Mouse (Mus musculus) common myeloid progenitor, adult 5-6 weeks (primary cell): ENCODE measurements at regions not wholly inside any gene's neighbourhood (a gene's known extent, or its start where the extent isn't known, plus 50 kb on each side); places are given as distances from the start of the nearest gene placed in this dataset.
A peak's percentile ranks its signal among the peaks of the same experiment; 100 is the strongest.

Experiments
- ATAC-seq: replicated peaks from 2 replicates; pipeline ENCODE4 v1.8.0; 2016; ENCODE audit warnings: low read depth, mild to moderate bottlenecking, moderate TSS enrichment, inconsistent platforms; ENCODE audit not compliant: poor library complexity, severe bottlenecking

DNA sequence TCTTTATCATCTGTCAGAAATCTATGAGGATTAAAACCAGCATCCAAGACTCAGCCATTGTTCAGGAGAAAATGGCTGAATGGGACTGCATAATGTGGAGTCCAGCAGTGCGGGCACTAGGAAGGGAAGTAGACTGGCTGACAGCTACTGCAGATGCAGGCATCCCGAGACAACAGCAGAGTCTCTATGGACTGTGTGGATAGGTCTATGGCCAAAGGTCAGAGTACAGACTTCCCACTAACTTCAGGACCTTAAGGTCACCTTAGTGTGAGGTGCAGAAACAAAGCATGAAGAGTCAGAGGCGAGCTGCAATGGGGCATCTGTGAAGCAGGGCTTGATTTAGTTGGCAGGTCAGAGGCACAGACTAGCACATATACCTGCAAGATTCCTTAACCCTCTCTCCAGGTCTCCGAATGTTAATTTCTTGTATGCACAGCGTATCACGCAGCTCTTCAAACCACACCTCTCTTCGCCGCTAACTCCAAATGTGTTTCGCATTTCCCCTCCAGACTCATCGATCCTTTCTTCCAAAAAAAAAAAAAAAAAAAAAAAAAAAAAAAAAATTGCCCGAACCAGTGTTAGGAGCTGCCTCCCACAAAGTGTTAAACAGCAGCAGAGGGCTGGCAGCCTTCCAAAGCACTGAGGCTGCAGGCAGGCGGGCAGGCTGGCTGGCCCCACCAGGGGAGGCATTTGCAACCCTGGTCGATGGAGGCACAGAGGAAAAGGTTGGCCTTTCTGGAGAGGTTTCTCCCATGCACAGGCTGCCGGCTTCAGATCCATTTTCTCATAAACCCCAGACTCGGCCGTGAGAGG lies 270.2 kb upstream of the Myt1l start:
- no peak for ATAC-seq

DNA sequence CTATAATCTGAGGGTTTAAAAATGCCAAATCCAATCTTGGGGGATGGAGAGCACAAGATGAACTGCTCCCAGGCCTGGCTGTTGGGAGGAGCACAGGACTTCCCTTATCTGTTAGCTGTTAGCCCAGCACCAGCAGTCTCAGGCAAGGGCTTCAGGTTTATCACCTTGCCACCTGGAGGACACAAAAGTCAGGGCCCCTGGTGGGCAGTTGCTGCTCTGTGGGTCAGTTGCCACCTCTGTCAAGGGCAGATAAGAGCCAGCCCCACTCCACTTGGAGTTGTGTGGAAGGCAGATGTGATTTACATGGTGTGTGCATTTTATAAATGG lies 269.7 kb upstream of the Myt1l start:
- no peak for ATAC-seq

DNA sequence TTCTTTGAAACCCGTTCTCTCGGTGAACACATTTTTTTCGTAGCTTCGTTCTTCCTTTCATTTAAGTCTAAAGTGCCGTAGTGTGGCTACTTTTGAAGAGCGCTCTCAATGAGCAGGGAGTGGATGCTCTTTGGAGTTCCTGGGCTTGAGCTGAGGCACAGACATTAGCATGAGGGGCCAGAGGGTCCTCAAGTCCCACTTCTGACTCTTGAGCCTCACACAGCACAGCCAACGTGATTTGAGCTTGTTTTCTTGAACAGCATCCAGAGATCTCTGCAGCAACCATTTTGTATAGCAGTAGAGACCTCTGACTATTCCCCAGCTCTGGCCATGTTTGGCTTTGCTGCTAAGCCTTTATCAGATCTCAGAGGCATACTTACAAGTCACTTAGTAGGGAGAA lies 269.2 kb upstream of the Myt1l start:
- ATAC-seq, result no peak

DNA sequence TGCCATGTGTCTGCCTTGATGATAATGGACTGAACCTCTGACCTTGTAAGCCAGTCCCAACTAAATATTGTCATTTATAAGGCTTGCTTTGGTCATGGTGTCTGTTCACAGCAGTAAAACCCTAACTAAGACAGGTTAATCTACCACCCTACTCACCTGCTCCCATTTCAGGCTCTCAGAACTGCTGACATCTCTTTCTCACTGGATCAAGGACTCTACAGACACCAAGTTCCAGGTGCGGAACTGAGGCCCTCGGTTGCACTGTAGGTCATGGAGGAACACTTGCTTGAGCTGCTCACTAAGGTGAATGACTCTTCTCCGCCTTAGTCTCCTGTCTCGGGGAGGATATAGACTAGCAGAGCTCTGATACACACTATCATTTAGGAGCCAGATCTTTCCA lies 254.0 kb upstream of the Myt1l start:
- no peak for ATAC-seq

DNA sequence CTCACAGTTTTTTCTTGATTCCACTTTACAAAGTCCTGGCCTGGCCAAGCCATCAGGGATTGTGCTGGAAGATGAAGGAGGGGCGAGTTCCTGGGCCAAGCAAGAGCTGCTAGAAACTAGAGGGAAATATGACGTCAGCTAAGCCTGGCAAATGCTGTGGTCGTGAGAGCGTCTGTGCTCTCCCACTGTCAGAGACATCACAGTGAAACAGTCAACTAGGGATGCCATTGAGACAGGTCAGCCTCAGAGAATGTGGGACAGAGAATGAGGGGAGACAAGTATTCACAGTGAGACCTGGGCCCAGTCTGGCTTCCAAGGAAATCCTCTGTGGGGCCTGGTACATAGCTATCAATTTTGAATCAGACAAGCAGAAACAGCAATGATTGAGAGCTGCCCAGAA lies 252.5 kb upstream of the Myt1l start:
- no peak for ATAC-seq

DNA sequence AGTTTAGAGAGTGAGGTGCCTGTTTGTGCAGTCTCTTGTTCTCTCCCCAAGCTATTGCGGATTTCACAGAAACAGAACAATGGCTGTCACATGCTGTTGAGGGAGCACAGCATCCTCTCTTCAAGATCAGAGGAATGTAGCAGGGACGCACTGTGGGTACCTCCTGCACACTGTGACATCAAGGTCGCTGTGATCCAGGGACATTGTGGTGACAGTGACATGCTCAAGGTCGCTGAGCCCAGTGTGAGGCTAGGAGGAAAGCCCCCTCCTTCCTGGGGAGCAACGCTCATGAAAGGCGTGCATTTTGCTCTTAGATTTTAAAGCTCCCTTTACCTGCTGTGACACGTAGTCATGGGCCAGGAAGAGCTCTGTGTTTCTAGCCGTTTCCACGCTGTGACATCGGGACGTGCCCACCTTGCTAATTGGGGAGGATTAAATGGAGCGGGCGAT lies 248.5 kb upstream of the Myt1l start:
- no peak for ATAC-seq

- no peak for ATAC-seq
Measured at GRCm38 (mm10) chr12:29280081-29280788, 247.9 kb upstream of the Myt1l start.

DNA sequence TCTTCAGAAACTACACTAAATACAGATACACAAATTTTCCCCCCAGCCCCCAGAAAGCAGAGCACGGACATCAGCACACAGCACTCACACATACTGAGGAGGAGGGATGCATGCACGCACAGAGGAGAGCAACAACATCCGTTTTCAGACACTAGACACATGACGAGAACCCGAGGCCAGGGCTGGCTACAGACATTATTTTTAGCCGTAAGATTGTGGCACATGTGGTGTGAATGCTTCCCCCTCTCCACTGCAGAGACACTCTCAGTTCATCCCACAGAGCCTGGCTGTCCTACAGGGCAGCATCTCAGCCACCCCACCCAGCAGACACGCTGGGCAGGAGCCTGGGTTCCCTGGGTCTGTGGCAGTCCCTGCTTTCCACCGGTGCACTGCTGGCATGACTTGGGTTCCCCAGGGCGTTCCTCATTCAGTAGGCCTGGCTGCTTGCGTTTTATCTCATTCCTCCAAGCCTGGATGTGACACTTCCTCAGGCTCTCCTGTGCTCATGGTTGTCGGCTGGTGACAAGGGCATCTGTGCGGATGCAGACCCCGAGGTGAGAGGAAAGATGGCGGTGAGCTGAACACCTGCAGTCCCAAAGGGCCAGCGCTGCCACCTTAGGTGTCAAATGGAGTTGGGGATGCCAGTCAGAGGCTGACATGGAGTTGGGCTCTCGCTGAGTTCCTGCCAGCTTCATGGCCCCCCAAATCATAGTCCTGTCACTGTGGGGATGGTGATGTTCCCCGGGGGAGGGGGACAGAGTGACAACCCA lies 247.1 kb upstream of the Myt1l start:
- ATAC-seq, result no peak

DNA sequence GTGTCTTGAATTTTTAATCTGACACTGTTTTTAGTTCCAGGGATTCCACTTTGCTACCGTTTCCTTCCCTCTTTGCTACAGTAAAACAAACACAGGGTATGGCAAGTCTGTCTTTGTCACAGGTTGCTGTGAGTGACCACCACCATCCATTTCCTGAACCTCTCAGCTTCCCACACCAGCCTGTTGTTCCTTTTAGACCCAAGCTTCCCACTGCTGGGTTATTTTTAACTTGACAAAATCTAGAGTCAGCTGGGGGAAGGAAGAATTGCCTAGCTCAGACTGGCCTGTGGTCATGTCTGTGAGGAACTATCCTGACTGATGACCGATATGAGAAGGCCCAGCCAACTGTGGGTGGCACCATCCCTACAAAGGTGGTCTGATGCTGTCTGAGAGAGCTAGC lies 239.4 kb upstream of the Myt1l start:
- ATAC-seq, result no peak

GRCm38 (mm10) chr12:29290591-29291351 lies 237.4 kb upstream of the Myt1l start:
- peak; percentile 100 for ATAC-seq

- no peak for ATAC-seq
Measured at GRCm38 (mm10) chr12:29297984-29298383, 230.2 kb upstream of the Myt1l start.

DNA sequence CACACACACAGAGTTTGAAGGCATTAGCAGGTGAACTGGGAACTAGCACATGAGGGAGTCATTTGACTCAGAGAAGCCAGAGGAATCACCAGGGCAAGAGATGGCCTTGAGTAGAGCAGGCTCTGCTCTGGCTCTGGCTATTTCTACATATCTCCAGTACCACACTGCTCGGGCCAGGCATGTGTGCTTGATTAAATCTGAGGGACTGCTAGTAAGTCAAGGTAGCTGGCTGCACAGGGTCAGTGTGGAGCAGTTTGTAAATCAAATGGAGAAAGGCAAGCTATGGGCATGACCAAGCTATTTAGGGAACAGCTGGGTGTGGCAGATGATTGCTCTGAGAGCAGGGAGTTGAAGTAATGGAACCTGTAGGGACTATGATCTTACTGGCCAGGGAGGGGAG lies 212.5 kb upstream of the Myt1l start:
- ATAC-seq, result no peak

- no peak for ATAC-seq
Measured at GRCm38 (mm10) chr12:29321468-29321867, 206.7 kb upstream of the Myt1l start.

GRCm38 (mm10) chr12:29323534-29323933 lies 204.7 kb upstream of the Myt1l start:
- no peak for ATAC-seq

- ATAC-seq, result no peak
Measured at GRCm38 (mm10) chr12:29335839-29336469, 192.2 kb upstream of the Myt1l start.

GRCm38 (mm10) chr12:29337336-29337735 lies 190.8 kb upstream of the Myt1l start:
- ATAC-seq, result no peak

DNA sequence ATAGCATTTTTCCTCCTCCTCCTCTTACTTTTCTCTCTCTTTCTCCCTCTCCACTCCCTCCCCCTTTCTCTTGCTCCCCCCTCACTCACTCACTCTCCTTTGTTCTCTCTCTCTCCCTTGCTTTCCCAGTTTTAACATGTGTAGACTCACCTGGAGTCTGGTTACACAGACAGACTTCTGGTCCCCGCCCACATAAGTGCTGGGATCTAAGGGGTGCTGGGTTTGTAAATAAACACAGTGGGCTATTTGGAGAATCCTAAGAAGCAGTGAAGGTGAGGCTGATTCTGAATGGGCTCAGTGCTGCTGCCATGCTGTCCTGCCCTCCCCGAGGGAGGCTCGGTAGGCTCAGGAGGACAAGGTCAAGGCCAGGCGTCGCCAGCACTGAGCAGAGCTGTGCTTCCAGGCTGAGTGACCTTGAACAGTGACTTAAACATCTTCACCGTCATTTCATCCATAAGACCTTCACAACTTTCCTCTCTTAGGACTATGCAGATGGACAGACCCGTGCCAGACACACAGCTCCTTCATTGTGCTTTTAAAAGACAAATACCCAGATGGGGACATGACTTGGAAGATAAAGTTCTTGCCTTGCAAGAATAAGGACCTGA lies 186.7 kb upstream of the Myt1l start:
- ATAC-seq, result no peak

- no peak for ATAC-seq
Measured at GRCm38 (mm10) chr12:29343147-29343852, 184.9 kb upstream of the Myt1l start.

DNA sequence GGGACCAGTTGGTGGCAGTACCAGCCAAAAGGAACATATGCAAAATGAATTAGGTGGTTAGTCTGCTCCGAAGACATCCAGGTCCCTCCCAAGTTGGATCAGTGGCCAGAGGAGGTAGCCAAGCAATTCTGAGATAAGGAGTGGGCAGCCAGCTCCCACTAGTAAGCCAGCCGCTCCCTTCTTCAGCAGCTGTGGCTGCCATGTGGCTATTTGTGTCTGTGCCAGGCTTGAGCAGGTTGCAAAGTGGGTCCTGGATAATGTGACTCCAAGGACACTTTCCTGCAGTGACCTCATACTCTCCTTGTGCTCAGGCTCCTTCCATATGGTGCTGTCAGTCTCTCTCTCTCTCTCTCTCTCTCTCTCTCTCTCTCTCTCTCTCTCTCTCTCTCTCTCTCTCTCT lies 179.5 kb upstream of the Myt1l start:
- no peak for ATAC-seq
